Mouse (Mus musculus) liver, adult 2 months (tissue): ENCODE results near the gene Gm20388.

Source experiments
- CTCF ChIP-seq: fragments of 200-500 bp; IDR thresholded peaks from 2 replicates; pipeline ENCODE4 v1.5.1; 2011; ENCODE audit warnings: low read depth, low read length, control low read depth
- POLR2A ChIP-seq: fragments of 200-500 bp; IDR thresholded peaks from 2 replicates; pipeline ENCODE4 v1.6.1; 2011; ENCODE audit warnings: low read length, control low read depth; ENCODE audit not compliant: insufficient read depth; ENCODE audit errors: extremely low read depth

DNA sequence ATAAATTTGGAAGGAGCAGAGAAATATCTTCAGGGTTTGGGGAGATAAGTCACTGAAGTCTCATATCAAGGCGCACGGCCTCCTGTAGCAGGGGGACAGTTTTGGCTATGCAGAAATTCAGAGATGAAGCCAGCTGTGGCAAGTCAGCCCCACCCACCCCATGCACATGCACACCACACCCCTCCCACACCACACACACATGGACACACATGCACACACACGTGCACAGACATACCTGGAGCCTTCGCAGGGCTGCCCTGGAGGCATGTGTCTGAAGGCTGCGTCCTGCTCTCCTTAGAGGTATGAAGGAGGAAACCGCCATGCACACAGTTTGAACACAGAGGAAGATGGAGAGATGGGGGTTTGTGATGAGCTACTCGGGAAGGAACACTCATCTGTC is 2849.5 kb downstream of the Gm20388 start:
- TF ChIP-seq POLR2A (no peak), CTCF (no peak)
